Comparison of ENCODE assay signal across 1 mouse cellular context in the genomic region with DNA sequence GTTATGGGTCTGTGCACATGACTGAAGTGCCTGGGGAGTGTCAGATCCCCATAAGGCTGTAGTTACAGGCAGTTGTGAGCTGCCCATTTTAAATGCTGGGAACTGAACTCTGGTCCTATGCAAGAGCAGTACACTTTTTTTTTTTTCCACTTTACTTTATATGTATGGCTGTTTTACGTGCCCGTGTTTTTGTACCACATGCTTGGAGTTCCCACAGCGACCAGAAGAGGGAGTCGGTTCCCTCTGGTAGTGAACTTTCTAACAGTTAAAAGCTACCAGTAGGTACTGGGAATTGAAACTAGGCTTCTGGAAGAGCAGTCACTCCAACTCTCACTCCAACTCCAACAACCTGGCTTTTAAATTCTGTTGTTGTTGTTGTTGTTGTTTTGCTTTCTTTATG.
A peak's percentile ranks its signal among the peaks of the same experiment; 100 is the strongest.
TF ChIP-seq lines count a peak whose summit lies in the region.

No protein-coding gene starts in this region.

TF ChIP-seq in CH12.LX, 34 proteins besides CTCF, POLR2A, EP300 and RAD21 (continued from another document):
- TF ChIP-seq ELF1 (IDR thresholded peaks at IDR 0.05; ENCODE audit: low read depth, low read length) (no peak), RCOR1 (conservative IDR thresholded peaks at IDR 0.05; ENCODE audit: low read depth, low read length) (0 out of 2 replicates have a peak, but pooled peaks have one; percentile 11), PAX5 (IDR thresholded peaks at IDR 0.05; ENCODE audit: low read length) (no peak), KAT2A (IDR thresholded peaks at IDR 0.05; ENCODE audit: insufficient replicate concordance, low read length) (no peak), MXI1 (IDR thresholded peaks at IDR 0.05; ENCODE audit: low read depth, low read length) (no peak), SMC3 (IDR thresholded peaks at IDR 0.05; ENCODE audit: low read depth, low read length) (peak; percentile 45), MYC (IDR thresholded peaks at IDR 0.05; ENCODE audit: low read depth, low read length) (peak; percentile 61; the same call in 1 of the 2 replicates), ETS1 (conservative IDR thresholded peaks at IDR 0.05; ENCODE audit: low read depth, low read length) (no peak), BHLHE40 (IDR thresholded peaks at IDR 0.05; ENCODE audit: low read depth, low read length) (no peak), ZNF384 (IDR thresholded peaks at IDR 0.05; ENCODE audit: low read depth, low read length) (peak; percentile 72), ZC3H11A (IDR thresholded peaks at IDR 0.05; ENCODE audit: low read depth, low read length) (no peak), CHD2 (IDR thresholded peaks at IDR 0.05; ENCODE audit: low read length) (no peak), MAZ (IDR thresholded peaks at IDR 0.05; ENCODE audit: low read depth, low read length) (no peak), USF1 (IDR thresholded peaks at IDR 0.05; ENCODE audit: low read depth, low read length) (no peak), NELFE (IDR thresholded peaks at IDR 0.05; ENCODE audit: low read depth, low read length) (no peak), POLR2AphosphoS2 (IDR thresholded peaks at IDR 0.05; ENCODE audit: low read depth, low read length) (no peak), SIN3A (IDR thresholded peaks at IDR 0.05; ENCODE audit: low read length) (no peak; the same call in 1 of the 2 replicates), ZMIZ1 (IDR thresholded peaks at IDR 0.05; ENCODE audit: low read depth, low read length) (no peak), USF2 (conservative IDR thresholded peaks at IDR 0.05; ENCODE audit: low read depth, low read length) (no peak), MAX (IDR thresholded peaks at IDR 0.05; ENCODE audit: low read length) (peak; percentile 30), NRF1 (IDR thresholded peaks at IDR 0.05; ENCODE audit: low read depth, low read length) (no peak), TBP (conservative IDR thresholded peaks at IDR 0.05; ENCODE audit: low read depth, low read length) (no peak), IRF4 (IDR thresholded peaks at IDR 0.05; ENCODE audit: low read depth, low read length) (peak; percentile 7; the same call in 1 of the 2 replicates), JUND (conservative IDR thresholded peaks at IDR 0.05; ENCODE audit: low read depth, low read length) (no peak), MAFK (IDR thresholded peaks at IDR 0.05; ENCODE audit: insufficient replicate concordance, low read length) (no peak), TCF12 (IDR thresholded peaks at IDR 0.05; ENCODE audit: low read depth, low read length) (no peak), ZKSCAN1 (IDR thresholded peaks at IDR 0.05; ENCODE audit: borderline replicate concordance, low read depth, low read length) (no peak)
